Comparison of ENCODE assay signal across 30 mouse cellular contexts in the genomic region with DNA sequence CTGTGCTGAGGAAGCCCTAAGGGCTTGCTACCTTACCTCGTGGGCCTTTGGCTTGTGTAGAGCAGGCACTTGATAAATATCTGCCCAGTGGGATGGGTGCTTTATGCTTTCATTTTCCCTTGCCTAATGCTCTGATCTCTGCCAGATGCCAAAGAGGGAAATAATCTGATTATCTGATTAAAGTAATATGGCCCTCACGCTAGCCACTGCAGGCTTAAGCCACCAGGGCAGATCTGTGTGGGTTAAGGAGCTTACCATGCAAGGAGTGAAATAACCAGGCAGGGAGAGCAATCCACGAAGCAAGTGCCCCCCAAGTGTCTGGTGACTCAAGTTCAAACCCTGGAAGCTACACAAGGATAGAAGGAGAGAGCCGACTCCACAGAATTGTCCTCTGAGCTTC. TPM values are rescaled to one million over a fixed set of nuclear protein-coding genes. Genes with fewer than 3 reads are reported as not detected.
DNase-seq lines count a peak whose midpoint lies in the region; ATAC-seq and TF ChIP-seq lines count a peak whose summit lies in the region.
"Had no signal": no experiment of that assay in that cellular context is flagged by ENCODE, and none has a peak within 500 bp of the region (broad histone marks: within the 10 kb centered on the region; RNA-seq: fewer than 3 reads in every experiment).

No protein-coding gene starts in this region.

- 77% methylated on average over 4 of the region's 4 CpGs for WGBS in hindbrain, embryonic 13.5 days
- WGBS in hindbrain, embryonic 14.5 days: 69% methylated on average over 4 of the region's 4 CpGs
- WGBS in kidney, adult 2 months: 67% methylated on average over 4 of the region's 4 CpGs

- no peak overlapping the region for H3K4me2 ChIP-seq in hindbrain, embryonic 13.5 days
- no peak overlapping the region for H3K4me2 ChIP-seq in hindbrain, embryonic 14.5 days (replicated peaks)
- H3K4me2 ChIP-seq: embryonic facial prominence, embryonic 12.5 days; embryonic facial prominence, embryonic 15.5 days; heart, embryonic 12.5 days; heart, embryonic 15.5 days; hindbrain, embryonic 15.5 days had no signal

- ATAC-seq in hindbrain, embryonic 13.5 days (ENCODE audit: low FRiP score): no peak
- ATAC-seq in hindbrain, embryonic 14.5 days (ENCODE audit: low FRiP score): no peak
- ATAC-seq: CD4-positive, CD25-positive, alpha-beta regulatory T cell, adult 4 months; forebrain, embryonic 14.5 days; forebrain, postnatal 0 days had no signal

- DNase-seq in hindbrain, embryonic 14.5 days (ENCODE audit: low spot score): no peak
- DNase-seq in MN1 (ENCODE audit: low spot score): peak; percentile 73
- DNase-seq in retina, adult 2 months (ENCODE audit: low read depth, low spot score): peak; percentile 65
- DNase-seq in retina, postnatal 7 days (ENCODE audit: low read depth, low spot score): peak; percentile 78
- DNase-seq in spleen, adult 18-20 months: no peak
- DNase-seq in kidney, adult 2 months: no peak
- no peak for DNase-seq in gastrocnemius, adult 2 months
- DNase-seq: adrenal gland, adult 2 months; adrenal gland, postnatal 14 days; B cell, adult 2 months; cerebellum, adult 11 months; cerebellum, adult 2 months; cerebellum, adult 9-11 months; cerebellum, postnatal 25 days; forebrain, postnatal 0 days; gastrocnemius, postnatal 25 days; heart, adult 18-20 months; heart, postnatal 10 days; heart, postnatal 36 days had no signal

- H3K4me3 ChIP-seq in hindbrain, embryonic 13.5 days: no peak overlapping the region
- H3K4me3 ChIP-seq in hindbrain, embryonic 14.5 days (replicated peaks; ENCODE audit: low read length): no peak overlapping the region
- no peak overlapping the region for H3K4me3 ChIP-seq in kidney, adult 2 months (ENCODE audit: insufficient read depth, low read depth, low read length)
- H3K4me3 ChIP-seq in gastrocnemius, adult 2 months: no peak overlapping the region
- H3K4me3 ChIP-seq: embryonic facial prominence, embryonic 12.5 days; embryonic facial prominence, embryonic 15.5 days; heart, embryonic 12.5 days; heart, embryonic 15.5 days; hindbrain, embryonic 10.5 days; hindbrain, embryonic 15.5 days had no signal

- intact Hi-C loops in gastrocnemius, adult 2 months (cut with DNase I): loop anchor here (5.0 kb wide), 2 partner anchors 156 to 171 kb away; no protein-coding TSS in a partner anchor

- 0 out of 2 replicates have a peak overlapping the region, but pooled peaks have one; percentile 35 for H3K9ac ChIP-seq in hindbrain, embryonic 13.5 days
- no peak overlapping the region for H3K9ac ChIP-seq in hindbrain, embryonic 14.5 days
- H3K9ac ChIP-seq: embryonic facial prominence, embryonic 12.5 days; embryonic facial prominence, embryonic 15.5 days; forebrain, postnatal 0 days; heart, embryonic 12.5 days; heart, embryonic 15.5 days; hindbrain, embryonic 15.5 days had no signal

- H3K27ac ChIP-seq in hindbrain, embryonic 13.5 days: no peak overlapping the region
- no peak overlapping the region for H3K27ac ChIP-seq in hindbrain, embryonic 14.5 days
- no peak overlapping the region for H3K27ac ChIP-seq in kidney, adult 2 months (ENCODE audit: insufficient read depth, low read depth, low read length)
- no peak overlapping the region for H3K27ac ChIP-seq in gastrocnemius, adult 2 months
- H3K27ac ChIP-seq: embryonic facial prominence, embryonic 12.5 days; embryonic facial prominence, embryonic 15.5 days; heart, embryonic 15.5 days; hindbrain, embryonic 10.5 days; hindbrain, embryonic 15.5 days had no signal

- no peak for TF ChIP-seq POLR2A in kidney, adult 2 months (IDR thresholded peaks at IDR 0.05; ENCODE audit: low read depth, low read length)

- peaks cover 31% of the 10 kb centered on the region for H3K27me3 ChIP-seq in hindbrain, embryonic 13.5 days
- no peaks in the 10 kb centered on the region for H3K27me3 ChIP-seq in hindbrain, embryonic 14.5 days (ENCODE audit: control insufficient read depth, insufficient read depth, low read length)
- no peaks in the 10 kb centered on the region for H3K27me3 ChIP-seq in kidney, adult 2 months (replicated peaks; ENCODE audit: control insufficient read depth, insufficient read depth, low read length)
- H3K27me3 ChIP-seq: embryonic facial prominence, embryonic 12.5 days had no signal

- H3K9me3 ChIP-seq in hindbrain, embryonic 13.5 days: no peaks in the 10 kb centered on the region
- no peaks in the 10 kb centered on the region for H3K9me3 ChIP-seq in hindbrain, embryonic 14.5 days (ENCODE audit: control insufficient read depth, low read length)
- H3K9me3 ChIP-seq: embryonic facial prominence, embryonic 12.5 days; embryonic facial prominence, embryonic 15.5 days; heart, embryonic 12.5 days; heart, embryonic 15.5 days; hindbrain, embryonic 10.5 days; hindbrain, embryonic 15.5 days had no signal

- H3K36me3 ChIP-seq in hindbrain, embryonic 13.5 days: no peaks in the 10 kb centered on the region
- H3K36me3 ChIP-seq in hindbrain, embryonic 14.5 days (replicated peaks; ENCODE audit: control insufficient read depth, insufficient read depth): no peaks in the 10 kb centered on the region
- H3K36me3 ChIP-seq in kidney, adult 2 months (ENCODE audit: control insufficient read depth, insufficient read depth, low read length): no peaks in the 10 kb centered on the region
- H3K36me3 ChIP-seq: embryonic facial prominence, embryonic 12.5 days; embryonic facial prominence, embryonic 15.5 days; heart, embryonic 12.5 days; heart, embryonic 15.5 days; hindbrain, embryonic 10.5 days; hindbrain, embryonic 15.5 days had no signal

- H3K4me1 ChIP-seq in hindbrain, embryonic 13.5 days (replicated peaks): peaks cover 1% of the 10 kb centered on the region; the same call in 1 of the 2 replicates
- H3K4me1 ChIP-seq in hindbrain, embryonic 14.5 days (replicated peaks; ENCODE audit: control insufficient read depth, insufficient read depth, low read length): no peaks in the 10 kb centered on the region
- H3K4me1 ChIP-seq in kidney, adult 2 months (ENCODE audit: control insufficient read depth, insufficient read depth, low read length): no peaks in the 10 kb centered on the region
- H3K4me1 ChIP-seq: embryonic facial prominence, embryonic 12.5 days; embryonic facial prominence, embryonic 15.5 days; heart, embryonic 12.5 days; heart, embryonic 15.5 days; hindbrain, embryonic 15.5 days had no signal

- no peak for TF ChIP-seq CTCF in kidney, adult 2 months (conservative IDR thresholded peaks at IDR 0.05; ENCODE audit: insufficient read depth, insufficient read length, low read depth, low read length)
- no peak for TF ChIP-seq CTCF in gastrocnemius, adult 2 months (IDR thresholded peaks at IDR 0.05)

RNA-seq across cellular contexts. Expression of a gene that starts 27.0 kb away (rescaled TPM):
- polyA plus RNA-seq in hindbrain, embryonic 13.5 days (2015; fragmentation: Nextera tagmentation; extraction: Ambion mirVana): 6.1 and 6.3 TPM in 2 replicates
- 9.9 and 10.2 TPM in 2 replicates for polyA plus RNA-seq in hindbrain, embryonic 14.5 days (2014; fragmentation: Nextera tagmentation; extraction: Ambion mirVana)
- 7.0 and 8.2 TPM in 2 replicates for polyA plus RNA-seq in kidney, adult 2 months (2012; rRNA removed)
- total RNA-seq in gastrocnemius, adult 2 months (2021): 1 to 10 TPM; 7.2 to 8.6 TPM
- total RNA-seq: common myeloid progenitor, adult 5-6 weeks; MEL had no signal
- polyA plus RNA-seq: CD4-positive, CD25-positive, alpha-beta regulatory T cell, adult 4 months had no signal

RNA-seq across cellular contexts. Expression of a gene that starts 57.2 kb away (rescaled TPM):
- 7.9 and 8.4 TPM in 2 replicates for polyA plus RNA-seq in hindbrain, embryonic 13.5 days (2015; fragmentation: Nextera tagmentation; extraction: Ambion mirVana)
- 12.0 and 14.0 TPM in 2 replicates for polyA plus RNA-seq in hindbrain, embryonic 14.5 days (2014; fragmentation: Nextera tagmentation; extraction: Ambion mirVana)
- 4.0 and 4.6 TPM in 2 replicates for polyA plus RNA-seq in kidney, adult 2 months (2012; rRNA removed)
- 1 to 10 TPM; 3.1 to 4.0 TPM for total RNA-seq in gastrocnemius, adult 2 months (2021)
- total RNA-seq: common myeloid progenitor, adult 5-6 weeks; MEL had no signal
- polyA plus RNA-seq: CD4-positive, CD25-positive, alpha-beta regulatory T cell, adult 4 months had no signal

Comparison
In these comparisons a context has a peak if more than half of its experiments do, and no peak if none do; other contexts are left out.
1. DNase-seq: peak in MN1 (single experiment), retina, adult 2 months (single experiment) and retina, postnatal 7 days (single experiment); none in hindbrain, embryonic 14.5 days (single experiment), spleen, adult 18-20 months (0 of 2), kidney, adult 2 months (single experiment) and gastrocnemius, adult 2 months (single experiment).